Mouse (Mus musculus) ES-Bruce4 (cell line): ENCODE data around the gene 1700123O20Rik. TPM values are rescaled to one million over a fixed set of nuclear protein-coding genes. Genes with fewer than 3 reads are reported as not detected.

ENCODE experiments used
- H3K27ac ChIP-seq: 2 replicates; pipeline ENCODE4 v1.5.1; 2012; ENCODE audit warnings: low read length, inconsistent platforms; ENCODE audit not compliant: insufficient read depth
- H3K27me3 ChIP-seq: 2 replicates; pipeline ENCODE4 v1.6.1; 2012; ENCODE audit warnings: mild to moderate bottlenecking, low read length, inconsistent platforms; ENCODE audit not compliant: control insufficient read depth, poor library complexity, insufficient read depth, severe bottlenecking
- H3K36me3 ChIP-seq: 2 replicates; pipeline ENCODE4 v1.6.1; 2012; ENCODE audit warnings: inconsistent platforms, mild to moderate bottlenecking, low read length, moderate library complexity; ENCODE audit not compliant: control insufficient read depth, poor library complexity, insufficient read depth, severe bottlenecking
- H3K4me1 ChIP-seq: one replicate; pipeline ENCODE4 v1.8.1; 2011; ENCODE audit warnings: low read length; ENCODE audit not compliant: control insufficient read depth, insufficient read depth
- H3K4me3 ChIP-seq: 2 replicates; pipeline ENCODE4 v1.5.1; 2011; ENCODE audit warnings: low read depth, mild to moderate bottlenecking, low read length
- H3K9ac ChIP-seq: 2 replicates; pipeline ENCODE4 v1.6.1; 2012; ENCODE audit warnings: low read depth, mild to moderate bottlenecking, inconsistent platforms; ENCODE audit not compliant: poor library complexity, severe bottlenecking
- H3K9me3 ChIP-seq: replicated peaks from 2 replicates; pipeline ENCODE4 v1.6.1; 2012; ENCODE audit warnings: mild to moderate bottlenecking, low read length, inconsistent platforms; ENCODE audit not compliant: control insufficient read depth, poor library complexity, insufficient read depth, severe bottlenecking
- CTCF ChIP-seq: IDR thresholded peaks from one replicate; pipeline ENCODE4 v1.8.1; 2011; ENCODE audit warnings: low read depth, low read length
- EP300 ChIP-seq: IDR thresholded peaks from 2 replicates; pipeline ENCODE4 v1.6.1; 2011; ENCODE audit warnings: low read depth, low read length; ENCODE audit not compliant: insufficient read depth
- POLR2A ChIP-seq: IDR thresholded peaks from one replicate; pipeline ENCODE4 v1.8.1; 2011; ENCODE audit warnings: low read length; ENCODE audit not compliant: insufficient read depth
- polyA plus RNA-seq: library from polyadenylated mRNA; stranded (reverse); fragments of >200 nt; gene quantifications from 2 replicates; pipeline ENCODE4 v1.2.4, GENCODE M21; 2011; ENCODE audit warnings: low read depth; ENCODE audit not compliant: missing spikeins, insufficient read depth, insufficient read length

Gene 1700123O20Rik
- polyA plus RNA-seq, 1 experiment: 25.9 TPM

DNA sequence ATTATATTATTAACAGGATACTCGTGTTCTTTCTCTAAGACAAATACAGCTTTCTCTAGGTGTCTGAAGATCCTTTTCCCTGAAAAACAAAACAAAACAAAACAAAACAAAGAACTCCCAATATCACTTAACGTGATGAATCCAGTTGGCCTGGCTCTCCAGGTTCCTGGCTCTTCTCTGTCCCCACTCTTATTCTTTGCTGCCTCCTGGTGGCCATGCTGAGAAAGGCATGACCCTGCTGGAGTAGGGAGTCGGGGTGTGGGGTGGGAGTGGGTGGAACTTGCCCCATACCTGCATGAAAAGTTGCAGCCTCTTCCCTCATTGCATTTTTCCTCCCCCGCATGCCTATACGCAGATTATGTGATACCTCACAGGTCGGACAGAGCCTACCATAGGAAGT is 15.3 kb downstream of the 1700123O20Rik start:
- no peaks in the 10 kb centered on the region for H3K27me3 ChIP-seq
- no peak overlapping the region for H3K4me3 ChIP-seq

DNA sequence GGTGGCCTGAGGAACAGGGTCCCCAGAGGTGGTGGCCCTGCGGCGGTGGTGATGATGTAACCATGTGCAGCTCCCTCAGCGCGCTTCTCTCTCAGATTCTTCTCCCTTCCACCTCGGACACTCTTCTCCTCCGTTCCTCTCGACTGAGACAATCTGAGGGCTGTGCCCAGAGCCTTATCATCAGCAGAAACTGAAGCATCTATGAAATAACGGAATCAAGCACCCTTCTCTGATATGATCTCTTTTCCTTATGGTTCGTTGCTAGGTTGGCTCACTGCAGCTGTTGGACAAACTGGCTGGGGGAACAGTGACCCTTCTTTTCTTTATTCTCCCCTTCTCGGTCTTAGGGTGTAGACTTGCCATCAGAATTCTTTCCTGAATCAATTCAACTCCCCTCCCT is 17.2 kb downstream of the 1700123O20Rik start:
- no peak for TF ChIP-seq POLR2A
- TF ChIP-seq EP300: no peak
- TF ChIP-seq CTCF: no peak
- no peak overlapping the region for H3K27ac ChIP-seq
- no peak overlapping the region for H3K4me3 ChIP-seq
- H3K9ac ChIP-seq: no peak overlapping the region
- no peaks in the 10 kb centered on the region for H3K4me1 ChIP-seq
- no peaks in the 10 kb centered on the region for H3K9me3 ChIP-seq
- no peaks in the 10 kb centered on the region for H3K27me3 ChIP-seq
- no peaks in the 10 kb centered on the region for H3K36me3 ChIP-seq

More for the DNA sequence above, 15.3 kb downstream of the 1700123O20Rik start:
- peak; percentile 90 for TF ChIP-seq CTCF
- no peak for TF ChIP-seq EP300
- Histone ChIP-seq H3K36me3 (no peaks in the 10 kb centered on the region), H3K9me3 (no peaks in the 10 kb centered on the region), H3K4me1 (no peaks in the 10 kb centered on the region), H3K9ac (no peak overlapping the region), H3K27ac (no peak overlapping the region)

DNA sequence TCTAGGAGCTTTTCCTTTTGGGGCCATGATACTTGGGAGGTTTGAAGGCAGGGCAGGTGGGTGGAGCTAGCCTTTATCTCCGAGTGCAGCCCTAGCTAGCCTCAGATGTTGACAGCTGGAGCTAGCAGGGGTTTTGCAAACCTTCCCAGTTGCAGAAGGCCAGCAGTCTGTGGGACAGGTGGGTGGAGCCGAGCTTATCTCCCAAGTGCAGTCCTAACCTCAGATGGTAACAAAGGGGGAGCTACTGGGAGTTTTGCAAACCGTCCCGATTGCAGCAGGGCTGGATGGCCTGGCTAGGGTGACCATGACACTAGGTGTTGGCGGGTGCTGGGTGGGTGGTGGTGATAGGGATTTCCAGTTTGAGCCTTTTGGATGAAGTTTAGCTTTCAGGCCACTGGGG is 19.8 kb downstream of the 1700123O20Rik start:
- no peaks in the 10 kb centered on the region for H3K9me3 ChIP-seq
- no peak overlapping the region for H3K27ac ChIP-seq
- no peak for TF ChIP-seq CTCF
- TF ChIP-seq EP300: no peak
- TF ChIP-seq POLR2A: no peak
- no peaks in the 10 kb centered on the region for H3K27me3 ChIP-seq
- no peaks in the 10 kb centered on the region for H3K4me1 ChIP-seq
- no peak overlapping the region for H3K9ac ChIP-seq
- H3K36me3 ChIP-seq: no peaks in the 10 kb centered on the region
- no peak overlapping the region for H3K4me3 ChIP-seq

DNA sequence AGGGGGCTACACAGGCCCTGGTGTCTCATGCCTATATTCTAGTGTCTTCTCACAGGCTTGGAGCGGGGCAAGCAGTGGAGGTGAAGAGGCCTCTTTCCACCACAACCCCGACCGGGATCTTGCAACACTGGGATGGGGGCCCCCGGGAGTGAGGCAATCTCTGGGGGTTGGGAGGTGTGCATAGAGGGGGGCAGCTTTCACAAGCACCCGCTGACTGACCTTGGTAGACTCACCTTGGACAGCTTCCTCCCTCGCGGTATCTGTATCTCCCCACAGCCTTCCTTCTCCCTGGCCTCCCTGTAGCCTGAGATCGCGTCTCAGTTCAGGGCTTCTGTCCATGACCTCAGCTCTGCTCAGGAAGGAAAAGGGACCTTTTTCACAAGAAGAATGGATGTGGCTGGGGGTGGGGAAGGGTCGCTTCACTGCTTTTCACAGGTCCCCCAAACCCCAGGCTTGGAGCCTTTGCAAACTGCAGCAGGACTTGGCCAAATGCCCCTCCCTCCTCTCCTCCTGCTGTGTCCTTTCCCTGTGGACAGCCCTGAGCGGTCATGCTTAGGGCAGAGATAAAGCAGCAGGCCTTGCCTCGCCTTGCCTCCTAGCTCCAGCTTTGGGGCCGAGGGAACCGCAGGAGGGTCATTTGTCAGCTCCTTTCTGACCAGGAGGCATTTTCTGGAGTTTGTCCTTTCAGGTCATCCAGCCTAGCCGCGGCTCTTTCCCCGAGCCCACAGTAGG is 20.7 kb downstream of the 1700123O20Rik start:
- TF ChIP-seq CTCF (no peak), POLR2A (no peak), EP300 (no peak)
- no peak overlapping the region for H3K9ac ChIP-seq
- H3K4me3 ChIP-seq: no peak overlapping the region
- H3K27me3 ChIP-seq: no peaks in the 10 kb centered on the region
- H3K36me3 ChIP-seq: no peaks in the 10 kb centered on the region
- no peak overlapping the region for H3K27ac ChIP-seq
- no peaks in the 10 kb centered on the region for H3K4me1 ChIP-seq
- no peaks in the 10 kb centered on the region for H3K9me3 ChIP-seq

DNA sequence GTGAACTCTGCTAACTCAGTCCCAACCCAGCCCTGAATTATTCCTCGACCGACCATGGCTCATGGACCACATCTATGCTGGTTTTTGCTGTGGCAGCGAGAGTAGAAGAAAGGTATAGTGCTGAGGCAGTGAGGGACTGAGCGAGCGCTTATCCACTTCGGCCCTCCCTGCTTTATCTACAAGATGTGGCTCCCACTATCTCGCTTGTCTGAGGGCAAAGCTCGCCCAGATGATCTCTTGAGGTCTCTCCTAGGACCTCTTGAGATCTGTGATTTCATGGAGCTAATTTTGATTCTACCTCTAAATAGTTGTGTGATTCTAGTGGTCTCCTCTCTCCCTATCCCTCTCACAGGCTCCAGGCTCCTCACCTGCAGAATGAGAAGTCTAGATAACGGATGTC is 23.0 kb downstream of the 1700123O20Rik start:
- no peaks in the 10 kb centered on the region for H3K36me3 ChIP-seq
- no peaks in the 10 kb centered on the region for H3K27me3 ChIP-seq
- no peak overlapping the region for H3K9ac ChIP-seq
- no peaks in the 10 kb centered on the region for H3K4me1 ChIP-seq
- TF ChIP-seq POLR2A (no peak), CTCF (no peak), EP300 (no peak)
- H3K27ac ChIP-seq: no peak overlapping the region
- no peaks in the 10 kb centered on the region for H3K9me3 ChIP-seq
- H3K4me3 ChIP-seq: no peak overlapping the region

DNA sequence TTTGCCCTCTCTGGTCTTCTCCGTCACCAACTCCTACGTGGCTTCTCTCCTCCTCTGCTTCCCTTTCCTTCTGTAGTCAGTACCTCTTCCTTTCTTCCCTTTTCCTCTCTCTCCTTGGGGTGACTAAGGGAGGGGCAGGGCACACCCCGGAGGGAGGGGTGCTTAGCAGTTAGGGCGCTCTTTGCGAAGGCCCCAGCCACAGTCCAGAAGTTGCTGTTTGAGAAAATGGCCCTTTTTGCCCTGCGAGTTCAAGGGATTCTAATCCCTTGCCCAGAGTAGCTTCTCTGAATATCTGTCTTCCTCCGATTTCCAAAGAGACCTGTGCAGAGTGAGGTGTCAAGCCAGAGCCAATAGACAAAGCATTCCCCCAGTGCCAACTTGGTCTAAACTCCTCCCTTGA is 26.1 kb downstream of the 1700123O20Rik start, which contains the start of gene Cebpe:
Gene Cebpe, minus strand, starts transcription at position 101 of the 400 bp plus-strand sequence.
- Histone ChIP-seq H3K4me1 (no peaks in the 10 kb centered on the region), H3K36me3 (no peaks in the 10 kb centered on the region), H3K9ac (peak within 1 kb of the TSS; percentile 8; the same call in 1 of the 2 replicates), H3K9me3 (no peaks in the 10 kb centered on the region), H3K4me3 (peak within 1 kb of the TSS; percentile 11), H3K27me3 (no peaks in the 10 kb centered on the region), H3K27ac (no peak within 1 kb of the TSS)
- TF ChIP-seq POLR2A: no peak
- no peak for TF ChIP-seq CTCF
- TF ChIP-seq EP300: no peak
